Mouse (Mus musculus) bone marrow, adult 2 months (tissue): ENCODE measurements at regions not wholly inside any gene's neighbourhood (a gene's known extent, or its start where the extent isn't known, plus 50 kb on each side); places are given as distances from the start of the nearest gene placed in this dataset.

Experiments used
- CTCF ChIP-seq: fragments of 200-500 bp; IDR thresholded peaks from 2 replicates; pipeline ENCODE4 v1.5.1; 2011; ENCODE audit warnings: low read length, control low read depth; ENCODE audit not compliant: control insufficient read depth, insufficient read depth
- POLR2A ChIP-seq: fragments of 200-500 bp; IDR thresholded peaks from 2 replicates; pipeline ENCODE4 v1.6.1; 2011; ENCODE audit warnings: low read depth, mild to moderate bottlenecking, control low read depth, low read length, borderline replicate concordance; ENCODE audit not compliant: control insufficient read depth

DNA sequence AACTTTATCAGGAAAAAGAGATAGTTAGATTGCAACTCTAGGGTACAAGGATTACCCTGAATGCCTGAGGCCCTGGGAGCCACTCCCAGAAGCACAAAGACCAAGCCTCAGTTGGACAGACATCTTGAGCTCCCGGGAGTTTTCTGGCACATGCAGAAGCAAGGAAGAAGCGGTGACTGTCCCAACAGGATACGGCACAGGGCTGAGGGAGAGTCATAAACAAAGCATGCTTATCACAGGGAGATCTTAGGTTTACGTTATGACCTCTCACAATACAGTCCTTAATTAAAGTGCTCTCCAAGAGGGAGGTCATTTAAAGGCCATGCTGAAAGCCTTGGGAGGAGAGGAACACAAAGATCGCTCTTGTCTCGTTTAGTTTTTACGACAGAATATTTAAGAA, 143.1 kb downstream of the Gm11361 start:
- no peak for TF ChIP-seq CTCF
- TF ChIP-seq POLR2A, result no peak
